Mouse (Mus musculus): ENCODE measurements around the gene Tmem217.

DNA sequence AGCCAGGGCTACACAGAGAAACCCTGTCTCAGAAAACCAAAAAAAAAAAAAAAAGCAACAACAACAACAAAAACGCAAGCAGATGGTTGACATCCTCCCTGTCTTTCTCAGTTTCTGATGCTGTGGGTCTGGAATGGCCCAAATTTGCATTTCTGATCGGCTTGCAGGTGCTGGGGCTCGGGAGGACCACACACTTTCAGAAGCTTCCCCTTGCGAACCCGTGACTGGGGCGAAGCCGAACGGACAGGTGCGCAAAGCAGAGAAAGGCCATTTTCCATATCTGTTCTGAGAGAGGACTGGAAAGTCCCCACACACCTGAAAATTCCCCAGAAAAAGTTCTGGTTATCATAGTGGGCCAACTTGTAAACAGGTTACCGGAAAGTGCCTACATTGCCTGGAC lies 74.8 kb downstream of the Tmem217 start:
- TF ChIP-seq POLR2A (IDR thresholded peaks at IDR 0.05; ENCODE audit: borderline replicate concordance, extremely low read depth, insufficient read depth, insufficient read length, poor library complexity, severe bottlenecking) (no peak), CTCF (IDR thresholded peaks at IDR 0.05; ENCODE audit: borderline replicate concordance, extremely low read depth, insufficient read depth, insufficient read length) (no peak)

All from brain, embryonic 14.5 days (tissue).